Mouse (Mus musculus) liver, embryonic 14.5 days (tissue): ENCODE measurements at regions not wholly inside any gene's neighbourhood (a gene's known extent, or its start where the extent isn't known, plus 50 kb on each side); places are given as distances from the start of the nearest gene placed in this dataset.

ENCODE experiments used
- CTCF ChIP-seq: IDR thresholded peaks from 2 replicates; pipeline ENCODE4 v1.5.1; 2016; ENCODE audit warnings: antibody characterized with exemption, low read depth, control low read depth
- EP300 ChIP-seq: IDR thresholded peaks from 2 replicates; pipeline ENCODE4 v1.6.1; 2016; ENCODE audit warnings: antibody characterized with exemption, low read depth

DNA sequence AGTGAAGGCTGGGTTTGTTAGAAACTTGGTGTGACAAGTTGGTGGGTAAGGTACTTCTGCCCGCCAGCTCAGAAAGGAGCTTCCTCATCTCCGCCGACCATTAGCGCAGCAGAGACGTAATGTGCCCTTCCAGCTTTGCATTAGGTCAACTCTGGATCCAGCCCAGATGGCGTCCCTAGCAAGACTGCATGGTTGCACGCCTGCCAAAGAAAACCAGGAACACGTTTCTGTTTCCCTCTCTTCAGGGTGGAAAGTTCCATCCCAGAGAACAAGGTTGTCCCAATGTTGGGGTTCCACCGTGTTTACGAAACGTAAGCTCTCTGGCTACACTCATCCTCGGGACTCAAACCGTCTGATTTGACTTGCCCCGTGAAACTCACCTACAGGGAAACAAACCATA lies 335.5 kb downstream of the Mtx2 start:
- TF ChIP-seq CTCF (no peak), EP300 (no peak)
